Mouse (Mus musculus) spleen, adult 2 months (tissue): ENCODE measurements around the gene Hist1h2bn.
"Not testable (repeated sequence)": the region's sequence is repeated elsewhere in the genome, so short reads cannot be mapped to it uniquely, and the experiment has no call there.

Source experiments
- CTCF ChIP-seq: fragments of 200-500 bp; IDR thresholded peaks from 2 replicates; pipeline ENCODE4 v1.5.1; 2011; ENCODE audit warnings: mild to moderate bottlenecking, inconsistent platforms; ENCODE audit not compliant: insufficient read depth, insufficient read length, insufficient replicate concordance; ENCODE audit errors: extremely low read depth
- POLR2A ChIP-seq: fragments of 200-500 bp; IDR thresholded peaks from 2 replicates; pipeline ENCODE4 v1.6.1; 2011; ENCODE audit warnings: low read depth, low read length, inconsistent platforms

DNA sequence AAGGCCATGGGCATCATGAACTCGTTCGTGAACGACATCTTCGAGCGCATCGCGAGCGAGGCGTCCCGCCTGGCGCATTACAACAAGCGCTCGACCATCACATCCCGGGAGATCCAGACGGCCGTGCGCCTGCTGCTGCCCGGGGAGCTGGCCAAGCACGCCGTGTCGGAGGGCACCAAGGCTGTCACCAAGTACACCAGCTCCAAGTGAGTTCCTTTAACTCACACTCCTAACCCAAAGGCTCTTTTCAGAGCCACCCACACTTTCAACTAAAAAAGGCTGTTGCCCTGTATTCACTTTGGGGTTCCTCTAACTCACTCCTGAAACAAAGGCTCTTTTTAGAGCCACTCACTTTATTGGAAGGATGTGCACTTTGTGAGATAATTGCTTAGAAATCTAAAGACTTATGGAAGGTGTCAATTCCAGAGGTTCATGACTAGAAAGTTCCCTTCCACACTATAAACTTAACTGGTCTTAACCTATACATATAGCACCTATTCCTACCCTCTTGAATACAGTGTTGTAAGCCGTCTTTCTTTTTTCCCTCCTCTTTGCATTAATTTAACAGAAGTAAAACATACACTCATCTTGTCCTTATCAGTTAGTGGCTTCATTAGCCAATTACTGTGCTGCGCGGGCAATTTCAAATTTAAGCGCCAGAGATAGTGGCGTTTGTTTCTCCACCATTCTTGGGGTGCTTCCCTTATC, 525 bp downstream of the Hist1h2bn start:
- not testable (repeated sequence) for TF ChIP-seq CTCF, POLR2A
